In the genomic region with DNA sequence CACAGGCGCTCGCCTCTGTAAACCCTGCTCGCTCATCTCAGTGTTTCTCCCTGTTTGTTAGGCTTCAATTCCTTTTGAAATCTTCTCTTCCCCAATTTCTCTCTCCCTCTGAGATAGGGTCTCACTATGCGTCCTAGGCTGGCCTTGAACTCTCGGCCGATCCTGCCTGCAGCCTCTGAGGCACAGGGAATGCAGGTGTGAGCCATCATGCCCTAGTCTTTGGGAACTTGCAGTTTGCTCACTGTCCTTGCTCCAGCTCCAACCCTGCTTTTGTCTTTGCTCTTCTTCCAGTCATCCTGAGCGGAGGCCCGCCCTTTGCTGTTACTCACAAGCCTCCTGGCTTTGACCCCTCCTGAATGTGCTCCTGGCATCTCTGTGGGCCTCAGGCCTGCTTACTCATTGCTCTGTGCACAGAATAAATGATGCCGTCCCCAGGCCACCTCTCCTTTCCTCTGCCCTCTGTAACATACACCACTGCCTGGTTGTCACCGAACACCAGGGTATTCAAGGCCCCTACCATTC, we compare ENCODE assay signal across 31 mouse cellular contexts. TPM values are rescaled to one million over a fixed set of nuclear protein-coding genes. Genes with fewer than 3 reads are reported as not detected.
DNase-seq lines count a peak whose midpoint lies in the region; ATAC-seq and TF ChIP-seq lines count a peak whose summit lies in the region.
"Had no signal": no experiment of that assay in that cellular context is flagged by ENCODE, and none has a peak within 500 bp of the region (broad histone marks: within the 10 kb centered on the region; RNA-seq: fewer than 3 reads in every experiment).

No protein-coding gene starts in this region.

- H3K27me3 ChIP-seq in stomach, postnatal 0 days (ENCODE audit: control insufficient read depth, insufficient read depth, low read length): no peaks in the 10 kb centered on the region
- H3K27me3 ChIP-seq: embryonic facial prominence, embryonic 12.5 days; forebrain, embryonic 15.5 days; limb, embryonic 15.5 days; stomach, embryonic 15.5 days had no signal

- WGBS in stomach, postnatal 0 days: 85% methylated on average over 10 of the region's 10 CpGs

- DNase-seq in adrenal gland, adult 2 months: peak; percentile 67
- DNase-seq in adrenal gland, postnatal 10 days: no peak
- peak; percentile 87 for DNase-seq in heart, adult 11 months
- no peak for DNase-seq in heart, adult 18-20 months
- DNase-seq in ES-CJ7 (ENCODE audit: low read depth, low spot score): peak; percentile 35
- DNase-seq in stomach, postnatal 0 days (ENCODE audit: low spot score): no peak
- DNase-seq in frontal cortex, postnatal 25 days (ENCODE audit: low spot score in 2 of 2): no peak
- DNase-seq: cerebellum, adult 8-10 months; cerebellum, postnatal 36 days; heart, postnatal 4 days; kidney, adult 8-10 months; layer of hippocampus, postnatal 36 days; liver, embryonic 13.5 days; lung, adult 18-20 months; lung, postnatal 4 days; midbrain, embryonic 14.5 days; thymus, postnatal 14 days had no signal

- H3K27ac ChIP-seq in stomach, postnatal 0 days (replicated peaks): no peak overlapping the region
- H3K27ac ChIP-seq: embryonic facial prominence, embryonic 12.5 days; forebrain, embryonic 10.5 days; forebrain, embryonic 15.5 days; heart, embryonic 10.5 days; hindbrain, embryonic 13.5 days; kidney, postnatal 0 days; liver, embryonic 13.5 days; stomach, embryonic 15.5 days had no signal

- 0 out of 2 replicates have a peak, but pooled peaks have one; percentile 9 for ATAC-seq in stomach, postnatal 0 days (ENCODE audit: low FRiP score, low TSS enrichment)
- ATAC-seq: CD4-positive, CD25-positive, alpha-beta regulatory T cell, adult 4 months; forebrain, embryonic 15.5 days; intestine, embryonic 16.5 days; lung, postnatal 0 days had no signal

- no peak overlapping the region for H3K4me3 ChIP-seq in stomach, postnatal 0 days (ENCODE audit: low read depth, low read length)
- H3K4me3 ChIP-seq: embryonic facial prominence, embryonic 12.5 days; forebrain, embryonic 10.5 days; forebrain, embryonic 15.5 days; heart, embryonic 10.5 days; hindbrain, embryonic 13.5 days; limb, embryonic 10.5 days; limb, embryonic 15.5 days; liver, embryonic 13.5 days; megakaryocyte, embryonic 14.5 days; stomach, embryonic 15.5 days had no signal

- H3K36me3 ChIP-seq in stomach, postnatal 0 days (ENCODE audit: control insufficient read depth, insufficient read depth, low read length): no peaks in the 10 kb centered on the region
- H3K36me3 ChIP-seq: embryonic facial prominence, embryonic 12.5 days; forebrain, embryonic 10.5 days; forebrain, embryonic 15.5 days; G1E; heart, embryonic 10.5 days; hindbrain, embryonic 13.5 days; limb, embryonic 10.5 days; limb, embryonic 15.5 days; liver, embryonic 13.5 days; stomach, embryonic 15.5 days had no signal

- H3K4me2 ChIP-seq in stomach, postnatal 0 days (replicated peaks; ENCODE audit: low read depth): no peak overlapping the region
- H3K4me2 ChIP-seq: embryonic facial prominence, embryonic 12.5 days; forebrain, embryonic 15.5 days; hindbrain, embryonic 13.5 days; limb, embryonic 15.5 days; liver, embryonic 13.5 days; stomach, embryonic 15.5 days had no signal

- H3K4me1 ChIP-seq in stomach, postnatal 0 days (replicated peaks; ENCODE audit: control insufficient read depth, insufficient read depth): no peaks in the 10 kb centered on the region
- H3K4me1 ChIP-seq: liver, embryonic 13.5 days had no signal

- no peak for TF ChIP-seq CTCF in stomach, postnatal 0 days (IDR thresholded peaks at IDR 0.05; ENCODE audit: low read depth)

- H3K9ac ChIP-seq in stomach, postnatal 0 days (ENCODE audit: low read length): no peak overlapping the region
- H3K9ac ChIP-seq: embryonic facial prominence, embryonic 12.5 days; forebrain, embryonic 15.5 days; hindbrain, embryonic 13.5 days; limb, embryonic 15.5 days; liver, embryonic 13.5 days; stomach, embryonic 15.5 days had no signal

- TF ChIP-seq EP300 in stomach, postnatal 0 days (optimal IDR thresholded peaks at IDR 0.05): no peak

- no peaks in the 10 kb centered on the region for H3K9me3 ChIP-seq in stomach, postnatal 0 days (ENCODE audit: control insufficient read depth, low read length)
- H3K9me3 ChIP-seq: embryonic facial prominence, embryonic 12.5 days; forebrain, embryonic 10.5 days; forebrain, embryonic 15.5 days; G1E; heart, embryonic 10.5 days; hindbrain, embryonic 13.5 days; limb, embryonic 10.5 days; limb, embryonic 15.5 days; liver, embryonic 13.5 days; megakaryocyte, embryonic 14.5 days; stomach, embryonic 15.5 days had no signal

RNA-seq across cellular contexts. Expression of a gene that starts 55.3 kb away (rescaled TPM):
- 10 to 100 TPM; 13.0 to 25.3 TPM for total RNA-seq in adrenal gland, adult 2 months (2021)
- 22.5 and 24.0 TPM in 2 replicates for polyA plus RNA-seq in adrenal gland, adult 2 months (2012; rRNA removed)
- total RNA-seq in adrenal gland, postnatal 10 days (2021): 10 to 100 TPM; 27.3 to 28.9 TPM
- 10 to 100 TPM in 1 of 2 experiments, 1 to 10 TPM in 1; 9.2 to 10.4 TPM for total RNA-seq in heart, adult 18-20 months (2021)
- polyA plus RNA-seq in stomach, postnatal 0 days (2015; fragmentation: Nextera tagmentation; extraction: Ambion mirVana): 5.0 and 5.1 TPM in 2 replicates
- polyA plus RNA-seq: G1E had no signal

Comparison
In these comparisons a context has a peak if more than half of its experiments do, and no peak if none do; other contexts are left out.
1. DNase-seq: peak in adrenal gland, adult 2 months (single experiment), heart, adult 11 months (single experiment) and ES-CJ7 (single experiment); none in adrenal gland, postnatal 10 days (single experiment), heart, adult 18-20 months (0 of 2), stomach, postnatal 0 days (single experiment) and frontal cortex, postnatal 25 days (0 of 2).